Mouse (Mus musculus): ENCODE data around the gene Ptprd. TPM values are rescaled to one million over a fixed set of nuclear protein-coding genes. Genes with fewer than 3 reads are reported as not detected.

Ptprd gene
- polyA plus RNA-seq, 1 experiment from 2014 or later = 10.0 TPM

- no peak overlapping the region for H3K4me2 ChIP-seq (ENCODE audit: low read depth, low read length)
- 73% methylated on average over 3 of the region's 3 CpGs for WGBS
- no peaks in the 10 kb centered on the region for H3K36me3 ChIP-seq (ENCODE audit: control insufficient read depth, insufficient read depth)
- H3K4me3 ChIP-seq (ENCODE audit: low read length) = no peak overlapping the region
- peaks cover 20% of the 10 kb centered on the region for H3K4me1 ChIP-seq (ENCODE audit: control insufficient read depth, insufficient read depth, low read length)
- no peaks in the 10 kb centered on the region for H3K27me3 ChIP-seq (ENCODE audit: control insufficient read depth, insufficient read depth, low read length)
- no peak overlapping the region for H3K27ac ChIP-seq (ENCODE audit: low read length)
- no peak for ATAC-seq (replicated peaks; ENCODE audit: extremely low read depth, insufficient read depth, low FRiP score)
- no peaks in the 10 kb centered on the region for H3K9me3 ChIP-seq (replicated peaks; ENCODE audit: control insufficient read depth, low read length)
- H3K9ac ChIP-seq (ENCODE audit: low read length) = no peak overlapping the region
These were observed 1914.4 kb downstream of the Ptprd start for GRCm38 (mm10) chr4:76297375-76297774.

- WGBS = 63% methylated on average over 8 of the region's 8 CpGs
These were observed 1918.9 kb downstream of the Ptprd start for GRCm38 (mm10) chr4:76292733-76293357.

GRCm38 (mm10) chr4:76290484-76290818, 1921.3 kb downstream of the Ptprd start:
- Histone ChIP-seq H3K4me3 (ENCODE audit: low read length) (no peak overlapping the region), H3K9ac (ENCODE audit: low read length) (no peak overlapping the region), H3K27me3 (ENCODE audit: control insufficient read depth, insufficient read depth, low read length) (no peaks in the 10 kb centered on the region), H3K36me3 (ENCODE audit: control insufficient read depth, insufficient read depth) (no peaks in the 10 kb centered on the region), H3K4me2 (ENCODE audit: low read depth, low read length) (no peak overlapping the region), H3K4me1 (ENCODE audit: control insufficient read depth, insufficient read depth, low read length) (peaks cover 11% of the 10 kb centered on the region), H3K27ac (ENCODE audit: low read length) (no peak overlapping the region), H3K9me3 (replicated peaks; ENCODE audit: control insufficient read depth, low read length) (no peaks in the 10 kb centered on the region)
- WGBS = 95% methylated on average over 1 of the region's 1 CpGs
- no peak for ATAC-seq (replicated peaks; ENCODE audit: extremely low read depth, insufficient read depth, low FRiP score)

More at GRCm38 (mm10) chr4:76292733-76293357, 1918.9 kb downstream of the Ptprd start:
- Histone ChIP-seq H3K27me3 (ENCODE audit: control insufficient read depth, insufficient read depth, low read length) (no peaks in the 10 kb centered on the region), H3K4me1 (ENCODE audit: control insufficient read depth, insufficient read depth, low read length) (peaks cover 20% of the 10 kb centered on the region), H3K36me3 (ENCODE audit: control insufficient read depth, insufficient read depth) (no peaks in the 10 kb centered on the region), H3K4me3 (ENCODE audit: low read length) (no peak overlapping the region), H3K9me3 (replicated peaks; ENCODE audit: control insufficient read depth, low read length) (no peaks in the 10 kb centered on the region), H3K9ac (ENCODE audit: low read length) (no peak overlapping the region), H3K4me2 (ENCODE audit: low read depth, low read length) (no peak overlapping the region), H3K27ac (ENCODE audit: low read length) (no peak overlapping the region)
- no peak for ATAC-seq (replicated peaks; ENCODE audit: extremely low read depth, insufficient read depth, low FRiP score)

GRCm38 (mm10) chr4:76289612-76290483, 1921.9 kb downstream of the Ptprd start:
- no peak for ATAC-seq (replicated peaks; ENCODE audit: extremely low read depth, insufficient read depth, low FRiP score)
- WGBS = 73% methylated on average over 12 of the region's 12 CpGs
- Histone ChIP-seq H3K4me2 (ENCODE audit: low read depth, low read length) (no peak overlapping the region), H3K27ac (ENCODE audit: low read length) (no peak overlapping the region), H3K4me1 (ENCODE audit: control insufficient read depth, insufficient read depth, low read length) (peaks cover 11% of the 10 kb centered on the region), H3K27me3 (ENCODE audit: control insufficient read depth, insufficient read depth, low read length) (no peaks in the 10 kb centered on the region), H3K9me3 (replicated peaks; ENCODE audit: control insufficient read depth, low read length) (no peaks in the 10 kb centered on the region), H3K36me3 (ENCODE audit: control insufficient read depth, insufficient read depth) (no peaks in the 10 kb centered on the region), H3K9ac (ENCODE audit: low read length) (no peak overlapping the region), H3K4me3 (ENCODE audit: low read length) (no peak overlapping the region)

GRCm38 (mm10) chr4:76286016-76286415, 1925.7 kb downstream of the Ptprd start:
- Histone ChIP-seq H3K36me3 (ENCODE audit: control insufficient read depth, insufficient read depth) (no peaks in the 10 kb centered on the region), H3K4me3 (ENCODE audit: low read length) (no peak overlapping the region), H3K4me2 (ENCODE audit: low read depth, low read length) (no peak overlapping the region), H3K9ac (ENCODE audit: low read length) (no peak overlapping the region), H3K27me3 (ENCODE audit: control insufficient read depth, insufficient read depth, low read length) (no peaks in the 10 kb centered on the region), H3K9me3 (replicated peaks; ENCODE audit: control insufficient read depth, low read length) (no peaks in the 10 kb centered on the region), H3K27ac (ENCODE audit: low read length) (no peak overlapping the region), H3K4me1 (ENCODE audit: control insufficient read depth, insufficient read depth, low read length) (0 out of 2 replicates have a peak, but pooled peaks cover 8% of the 10 kb centered on the region)
- ATAC-seq (replicated peaks; ENCODE audit: extremely low read depth, insufficient read depth, low FRiP score) = no peak
- 53% methylated on average over 2 of the region's 2 CpGs for WGBS

GRCm38 (mm10) chr4:76282886-76283285, 1928.9 kb downstream of the Ptprd start:
- H3K9ac ChIP-seq (ENCODE audit: low read length) = no peak overlapping the region
- H3K36me3 ChIP-seq (ENCODE audit: control insufficient read depth, insufficient read depth) = no peaks in the 10 kb centered on the region
- no peak for ATAC-seq (replicated peaks; ENCODE audit: extremely low read depth, insufficient read depth, low FRiP score)
- H3K9me3 ChIP-seq (replicated peaks; ENCODE audit: control insufficient read depth, low read length) = no peaks in the 10 kb centered on the region
- H3K4me2 ChIP-seq (ENCODE audit: low read depth, low read length) = no peak overlapping the region
- no peak overlapping the region for H3K4me3 ChIP-seq (ENCODE audit: low read length)
- H3K27ac ChIP-seq (ENCODE audit: low read length) = no peak overlapping the region
- H3K4me1 ChIP-seq (ENCODE audit: control insufficient read depth, insufficient read depth, low read length) = 0 out of 2 replicates have a peak, but pooled peaks cover 8% of the 10 kb centered on the region
- no peaks in the 10 kb centered on the region for H3K27me3 ChIP-seq (ENCODE audit: control insufficient read depth, insufficient read depth, low read length)
- WGBS = 50% methylated on average over 4 of the region's 4 CpGs

GRCm38 (mm10) chr4:76262727-76263126, 1949.0 kb downstream of the Ptprd start:
- ATAC-seq (replicated peaks; ENCODE audit: extremely low read depth, insufficient read depth, low FRiP score) = no peak
- H3K27me3 ChIP-seq (ENCODE audit: control insufficient read depth, insufficient read depth, low read length) = no peaks in the 10 kb centered on the region
- H3K9me3 ChIP-seq (replicated peaks; ENCODE audit: control insufficient read depth, low read length) = no peaks in the 10 kb centered on the region
- no peak overlapping the region for H3K9ac ChIP-seq (ENCODE audit: low read length)
- 83% methylated on average over 4 of the region's 4 CpGs for WGBS
- H3K4me2 ChIP-seq (ENCODE audit: low read depth, low read length) = no peak overlapping the region
- no peaks in the 10 kb centered on the region for H3K36me3 ChIP-seq (ENCODE audit: control insufficient read depth, insufficient read depth)
- H3K27ac ChIP-seq (ENCODE audit: low read length) = no peak overlapping the region
- no peak overlapping the region for H3K4me3 ChIP-seq (ENCODE audit: low read length)
- peaks cover 3% of the 10 kb centered on the region for H3K4me1 ChIP-seq (ENCODE audit: control insufficient read depth, insufficient read depth, low read length)

- Histone ChIP-seq H3K9ac (ENCODE audit: low read length) (no peak overlapping the region), H3K4me1 (ENCODE audit: control insufficient read depth, insufficient read depth, low read length) (peaks cover 9% of the 10 kb centered on the region), H3K9me3 (replicated peaks; ENCODE audit: control insufficient read depth, low read length) (no peaks in the 10 kb centered on the region), H3K27ac (ENCODE audit: low read length) (no peak overlapping the region), H3K27me3 (ENCODE audit: control insufficient read depth, insufficient read depth, low read length) (no peaks in the 10 kb centered on the region), H3K36me3 (ENCODE audit: control insufficient read depth, insufficient read depth) (no peaks in the 10 kb centered on the region), H3K4me3 (ENCODE audit: low read length) (no peak overlapping the region), H3K4me2 (ENCODE audit: low read depth, low read length) (no peak overlapping the region)
- no peak for ATAC-seq (replicated peaks; ENCODE audit: extremely low read depth, insufficient read depth, low FRiP score)
- 90% methylated on average over 1 of the region's 1 CpGs for WGBS
These were observed 1951.1 kb downstream of the Ptprd start for GRCm38 (mm10) chr4:76260686-76261085.

- WGBS = 72% methylated on average over 3 of the region's 3 CpGs
- Histone ChIP-seq H3K27me3 (ENCODE audit: control insufficient read depth, insufficient read depth, low read length) (no peaks in the 10 kb centered on the region), H3K4me1 (ENCODE audit: control insufficient read depth, insufficient read depth, low read length) (peaks cover 9% of the 10 kb centered on the region), H3K9ac (ENCODE audit: low read length) (no peak overlapping the region), H3K9me3 (replicated peaks; ENCODE audit: control insufficient read depth, low read length) (no peaks in the 10 kb centered on the region), H3K27ac (ENCODE audit: low read length) (no peak overlapping the region), H3K36me3 (ENCODE audit: control insufficient read depth, insufficient read depth) (no peaks in the 10 kb centered on the region), H3K4me3 (ENCODE audit: low read length) (no peak overlapping the region), H3K4me2 (ENCODE audit: low read depth, low read length) (no peak overlapping the region)
- no peak for ATAC-seq (replicated peaks; ENCODE audit: extremely low read depth, insufficient read depth, low FRiP score)
These were observed 1951.5 kb downstream of the Ptprd start for GRCm38 (mm10) chr4:76260286-76260685.

Data from heart, embryonic 16.5 days (tissue).